Mouse (Mus musculus) G1E (cell line): ENCODE data around the gene Xndc1. TPM values are rescaled to one million over a fixed set of nuclear protein-coding genes. Genes with fewer than 3 reads are reported as not detected.
A peak's percentile ranks its signal among the peaks of the same experiment; 100 is the strongest.
"Not testable (repeated sequence)": the region's sequence is repeated elsewhere in the genome, so short reads cannot be mapped to it uniquely, and the experiment has no call there.

Experiments
- ATAC-seq: 2 replicates; pipeline ENCODE4 v1.8.0; 2016; ENCODE audit warnings: mild to moderate bottlenecking; ENCODE audit not compliant: insufficient number of reproducible peaks, poor library complexity, low FRiP score, severe bottlenecking; ENCODE audit errors: extremely low read depth
- DNase-seq: peaks from one replicate; pipeline ENCODE4 v3.0.0; 2012; ENCODE audit warnings: low spot score
- H3K27me3 ChIP-seq: 2 replicates; pipeline ENCODE4 v1.6.1; 2012; ENCODE audit warnings: mild to moderate bottlenecking, low read length, inconsistent platforms; ENCODE audit not compliant: insufficient read depth
- H3K36me3 ChIP-seq: replicated peaks from 2 replicates; pipeline ENCODE3; 2012; ENCODE audit warnings: mild to moderate bottlenecking, inconsistent platforms
- H3K4me1 ChIP-seq: 2 replicates; pipeline ENCODE4 v1.6.1; 2012; ENCODE audit warnings: low read depth, low read length, inconsistent platforms, mixed read lengths; ENCODE audit not compliant: insufficient read depth
- H3K4me3 ChIP-seq: 2 replicates; pipeline ENCODE4 v1.5.1; 2012; ENCODE audit warnings: low read depth, mild to moderate bottlenecking, inconsistent platforms, low read length, moderate library complexity, mixed read lengths
- H3K9me3 ChIP-seq: replicated peaks from 2 replicates; pipeline ENCODE4 v1.6.1; 2012; ENCODE audit warnings: inconsistent platforms
- CTCF ChIP-seq: IDR thresholded peaks from 2 replicates; pipeline ENCODE4 v1.5.1; 2012; ENCODE audit warnings: low read depth, low read length, inconsistent platforms, mixed read lengths
- GATA1 ChIP-seq: IDR thresholded peaks from 2 replicates; pipeline ENCODE4 v1.6.1; 2012; ENCODE audit warnings: borderline replicate concordance, low read length, inconsistent platforms, mixed read lengths
- GATA2 ChIP-seq: IDR thresholded peaks from 2 replicates; pipeline ENCODE4 v1.6.1; 2012; ENCODE audit warnings: low read depth, low read length, inconsistent platforms, borderline replicate concordance
- POLR2AphosphoS5 ChIP-seq: IDR thresholded peaks from 2 replicates; pipeline ENCODE4 v1.6.1; 2012; ENCODE audit warnings: low read depth, low read length, inconsistent platforms; ENCODE audit not compliant: insufficient replicate concordance
- TAL1 ChIP-seq: conservative IDR thresholded peaks from 2 replicates; pipeline ENCODE4 v1.6.1; 2012; ENCODE audit warnings: low read depth, low read length, inconsistent platforms, mixed read lengths
- polyA plus RNA-seq: library from polyadenylated mRNA; stranded (reverse); fragments of >175 nt; gene quantifications from 2 replicates; pipeline ENCODE4 v1.2.3, GENCODE M21; 2012
- total RNA-seq, 2 experiments: library from RNA; stranded (forward) in 1 of 2; stranded (reverse) in 1 of 2; fragments of 200-1000 nt in 1 of 2; fragments of >200 nt in 1 of 2; fragmentation: Nextera tagmentation in 1 of 2; gene quantifications; 2 replicates each; pipeline ENCODE4 v1.2.3; 2014 to 2017

Xndc1 gene
- total RNA-seq (2014; fragmentation: Nextera tagmentation) (29.5 and 45.5 TPM in 2 replicates), total RNA-seq (2017) (35.4 and 39.4 TPM in 2 replicates), polyA plus RNA-seq (25.0 and 29.7 TPM in 2 replicates)

DNA sequence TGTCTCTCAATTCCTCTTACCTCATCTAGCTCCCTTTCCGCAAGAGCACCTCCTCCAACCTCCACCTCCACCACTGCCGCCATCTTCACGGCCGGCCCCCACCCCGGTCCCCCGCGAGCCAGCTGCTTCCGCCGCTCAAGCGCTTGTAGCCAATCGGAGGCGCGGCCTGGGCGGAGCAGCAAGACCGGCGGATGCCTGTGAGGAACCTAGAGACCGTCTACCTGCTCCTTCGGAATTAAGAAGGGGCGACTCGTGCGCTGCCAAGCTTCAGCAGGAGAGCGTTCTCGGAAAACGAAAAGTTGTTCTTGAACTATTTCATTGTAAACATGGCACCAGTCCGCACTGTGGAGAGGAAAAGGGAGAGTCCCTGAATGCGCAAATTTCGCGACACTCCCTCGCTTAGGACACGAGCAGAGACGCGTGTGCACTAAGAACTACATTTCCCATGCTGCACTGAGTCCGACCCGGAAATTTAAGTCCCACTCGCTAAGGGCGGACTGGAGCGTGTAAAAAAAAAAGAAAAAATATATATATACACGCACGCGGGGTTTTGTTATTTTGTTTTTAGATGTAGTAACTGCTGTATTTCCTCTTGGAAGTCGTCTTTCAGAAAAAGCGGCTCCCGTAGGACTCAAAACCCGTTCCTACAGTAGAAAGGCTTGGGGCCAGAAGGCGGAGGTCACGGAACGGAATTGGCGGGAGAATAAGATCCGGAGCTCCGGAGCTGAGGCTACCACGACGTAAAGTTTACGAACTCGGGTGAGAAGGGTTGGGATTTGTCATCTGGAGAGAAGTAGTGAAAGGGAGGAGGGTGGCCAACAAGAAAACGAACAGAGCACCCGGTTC is at the start of gene Xndc1, which contains the start of the genes Rnf121 and Xntrpc:
TSS of gene Xndc1 (plus strand) at position 466 of the 846 bp plus-strand sequence.
TSS of gene Rnf121 (minus strand) at position 424 of the 846 bp plus-strand sequence.
TSS of gene Xntrpc (plus strand) at position 668 of the 846 bp plus-strand sequence.
- no peaks in the 10 kb centered on the region for H3K9me3 ChIP-seq
- DNase-seq (peak; percentile 89), ATAC-seq (peak; percentile 92)
- peak within 1 kb of the TSS; percentile 72 for H3K4me3 ChIP-seq
- H3K36me3 ChIP-seq: peaks cover 30% of the 10 kb centered on the region
- peaks cover 34% of the 10 kb centered on the region for H3K4me1 ChIP-seq
- H3K27me3 ChIP-seq: no peaks in the 10 kb centered on the region
- TF ChIP-seq TAL1 (no peak), POLR2AphosphoS5 (no peak), GATA1 (no peak), CTCF (no peak), GATA2 (no peak)

DNA sequence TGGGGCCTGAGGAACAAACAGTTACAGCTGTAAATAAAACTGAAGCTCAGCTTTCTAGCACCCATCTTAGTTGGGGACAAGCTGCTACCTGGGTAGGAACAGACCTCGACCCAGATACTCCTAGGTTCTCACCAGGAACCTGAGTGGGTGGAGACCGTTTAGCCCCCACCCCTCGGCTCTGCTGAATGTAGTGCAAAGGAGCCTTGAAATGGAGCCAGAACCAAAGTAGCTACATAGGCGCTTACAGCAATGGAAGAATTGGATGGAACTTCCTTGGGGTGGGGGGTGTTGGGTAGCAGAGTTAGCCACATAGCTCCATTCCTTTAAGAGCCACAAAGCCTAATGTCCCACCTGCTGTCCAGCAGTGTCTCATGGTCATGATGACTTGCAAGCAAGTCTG is 48.4 kb upstream of the Xndc1 start:
- Histone ChIP-seq H3K9me3 (no peaks in the 10 kb centered on the region), H3K36me3 (peaks cover 92% of the 10 kb centered on the region), H3K27me3 (no peaks in the 10 kb centered on the region), H3K4me3 (peak overlapping the region; percentile 50; the same call in 1 of the 2 replicates), H3K4me1 (peaks cover 21% of the 10 kb centered on the region)
- TF ChIP-seq GATA1: no peak
- no peak for TF ChIP-seq CTCF
- no peak for TF ChIP-seq GATA2
- TF ChIP-seq POLR2AphosphoS5: no peak
- no peak for TF ChIP-seq TAL1
- ATAC-seq (no peak), DNase-seq (no peak)

DNA sequence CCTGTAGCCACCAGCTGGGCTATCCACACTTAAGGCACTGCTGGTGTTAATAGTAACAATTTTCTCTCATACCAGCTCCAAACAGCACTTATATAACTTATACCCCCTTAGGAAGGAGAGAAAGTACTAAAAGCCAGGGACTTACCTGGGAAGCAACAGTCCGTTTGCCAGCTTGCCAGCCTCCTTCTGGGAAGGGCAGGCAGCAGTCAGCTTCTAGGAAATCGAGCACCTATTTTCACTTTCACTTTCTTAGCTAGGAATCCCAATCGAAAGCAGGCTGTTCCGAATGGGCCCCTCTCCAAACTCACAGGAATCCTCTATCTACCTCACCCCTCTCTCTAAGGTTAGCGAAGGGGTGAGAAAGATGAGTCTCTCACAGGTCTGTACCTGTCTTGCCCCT is 47.9 kb upstream of the Xndc1 start:
- DNase-seq (peak; percentile 12), ATAC-seq (no peak)
- peaks cover 21% of the 10 kb centered on the region for H3K4me1 ChIP-seq
- H3K36me3 ChIP-seq: peaks cover 92% of the 10 kb centered on the region
- no peaks in the 10 kb centered on the region for H3K27me3 ChIP-seq
- TF ChIP-seq CTCF: no peak
- no peak for TF ChIP-seq TAL1
- no peak for TF ChIP-seq GATA1
- TF ChIP-seq POLR2AphosphoS5: no peak
- no peak for TF ChIP-seq GATA2
- no peaks in the 10 kb centered on the region for H3K9me3 ChIP-seq
- H3K4me3 ChIP-seq: peak overlapping the region; percentile 50; the same call in 1 of the 2 replicates

DNA sequence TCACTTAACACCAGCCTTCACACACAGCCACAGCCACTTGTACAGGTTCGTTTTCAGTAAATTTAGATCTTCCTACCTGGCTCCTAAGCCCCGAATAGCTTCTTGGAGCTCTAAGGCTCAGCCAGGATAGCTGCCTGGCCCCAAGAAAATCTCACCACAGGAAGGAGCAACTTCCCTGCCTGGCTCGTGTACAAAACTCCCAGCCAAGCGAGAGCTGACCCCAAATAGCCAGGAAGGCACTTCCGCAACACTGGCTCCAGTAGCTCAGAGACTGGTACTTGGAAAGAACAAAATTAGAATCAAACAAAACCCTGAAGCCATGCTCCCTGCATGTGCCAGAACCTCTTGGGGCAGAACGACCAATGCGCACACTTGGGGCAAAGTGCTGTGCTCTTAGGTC is 47.3 kb upstream of the Xndc1 start:
- no peak for TF ChIP-seq CTCF
- no peak for TF ChIP-seq TAL1
- TF ChIP-seq GATA1: no peak
- no peak for TF ChIP-seq POLR2AphosphoS5
- TF ChIP-seq GATA2: no peak
- ATAC-seq: no peak
- DNase-seq: no peak
- Histone ChIP-seq H3K36me3 (peaks cover 92% of the 10 kb centered on the region), H3K9me3 (no peaks in the 10 kb centered on the region), H3K27me3 (no peaks in the 10 kb centered on the region), H3K4me1 (peaks cover 21% of the 10 kb centered on the region), H3K4me3 (no peak overlapping the region)

DNA sequence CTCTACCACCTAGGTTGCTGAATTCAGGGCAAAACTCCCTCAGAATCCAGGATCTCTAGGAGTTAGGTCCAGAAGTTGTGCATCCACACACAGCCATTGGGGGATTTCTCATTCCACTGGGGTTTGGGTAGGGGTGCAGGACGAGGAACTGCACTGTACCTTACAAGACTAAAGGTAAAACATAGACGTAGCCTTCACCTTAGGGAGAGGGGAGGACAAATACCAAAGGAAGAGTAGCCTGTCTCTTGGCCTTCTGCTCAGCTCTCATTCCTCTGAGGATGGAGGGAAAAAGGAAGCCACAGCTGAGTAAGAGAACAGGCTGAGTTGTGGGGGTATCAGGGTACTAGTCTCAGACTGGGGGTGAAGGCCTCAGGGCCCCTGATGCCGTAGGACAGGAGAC is 46.7 kb upstream of the Xndc1 start, which contains the start of gene Il18bp:
TSS of gene Il18bp (minus strand) at position 101 of the 400 bp plus-strand sequence.
- DNase-seq: no peak
- H3K9me3 ChIP-seq: no peaks in the 10 kb centered on the region
- no peak for ATAC-seq
- TF ChIP-seq GATA1 (no peak), TAL1 (no peak), GATA2 (no peak), CTCF (no peak), POLR2AphosphoS5 (no peak)
- H3K4me3 ChIP-seq: peak within 1 kb of the TSS; percentile 50; the same call in 1 of the 2 replicates
- H3K4me1 ChIP-seq: peaks cover 21% of the 10 kb centered on the region
- no peaks in the 10 kb centered on the region for H3K27me3 ChIP-seq
- peaks cover 92% of the 10 kb centered on the region for H3K36me3 ChIP-seq

DNA sequence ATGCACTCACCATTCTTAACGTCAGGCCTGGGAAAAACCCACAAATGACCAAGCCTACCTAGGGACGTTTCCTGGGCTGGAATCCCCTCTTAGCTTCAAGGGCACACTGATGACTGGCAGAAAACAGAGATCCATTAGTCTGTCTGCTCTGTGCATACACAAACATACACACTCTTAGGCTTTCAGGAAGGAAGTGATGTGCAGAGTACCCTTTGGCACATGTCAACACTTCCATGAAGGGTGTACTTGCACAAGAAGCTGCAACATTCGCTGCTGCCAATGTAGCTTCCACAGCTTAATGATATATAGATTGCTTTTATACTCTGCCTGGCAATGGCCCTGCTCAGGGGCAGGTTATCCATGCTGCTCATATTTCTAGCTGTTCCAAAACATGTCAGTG is 45.9 kb upstream of the Xndc1 start:
- H3K27me3 ChIP-seq: no peaks in the 10 kb centered on the region
- ATAC-seq: no peak
- no peaks in the 10 kb centered on the region for H3K9me3 ChIP-seq
- no peak for DNase-seq
- H3K36me3 ChIP-seq: peaks cover 91% of the 10 kb centered on the region
- TF ChIP-seq TAL1 (no peak), POLR2AphosphoS5 (no peak), GATA2 (no peak), GATA1 (no peak), CTCF (no peak)
- peaks cover 21% of the 10 kb centered on the region for H3K4me1 ChIP-seq
- no peak overlapping the region for H3K4me3 ChIP-seq

DNA sequence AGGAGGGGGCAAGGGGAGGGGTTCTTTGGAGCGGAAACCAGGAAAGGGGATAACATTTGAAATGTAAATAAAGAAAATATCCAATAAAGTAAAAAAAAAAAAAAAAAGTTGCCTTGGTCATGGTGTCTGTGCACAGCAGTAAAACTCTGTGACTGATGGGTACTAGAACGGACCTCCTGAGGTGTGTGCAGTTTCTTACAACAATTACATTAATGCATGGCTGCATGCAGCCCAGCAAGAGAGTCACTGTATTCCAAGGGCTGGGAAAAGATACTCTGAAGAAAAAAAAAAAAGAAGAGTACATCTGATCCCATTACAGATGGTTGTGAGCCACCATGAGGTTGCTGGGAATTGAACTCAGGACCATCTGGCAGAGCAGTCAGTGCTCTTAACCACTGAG is 44.4 kb upstream of the Xndc1 start:
- peaks cover 26% of the 10 kb centered on the region for H3K4me1 ChIP-seq
- not testable (repeated sequence) for H3K4me3 ChIP-seq, H3K9me3 ChIP-seq, H3K27me3 ChIP-seq, DNase-seq, ATAC-seq
- peaks cover 87% of the 10 kb centered on the region for H3K36me3 ChIP-seq
